Mouse (Mus musculus) ES-E14 (cell line): ENCODE measurements around the gene Sirt2. TPM values are rescaled to one million over a fixed set of nuclear protein-coding genes. Genes with fewer than 3 reads are reported as not detected.

ENCODE experiments used
- DNase-seq: peaks from one replicate; pipeline ENCODE4 v3.0.0-alpha.2; 2013; ENCODE audit warnings: low read depth, low spot score
- H3K27ac ChIP-seq: 2 replicates; pipeline ENCODE4 v1.5.1; 2012; ENCODE audit warnings: low read depth, mild to moderate bottlenecking, low read length, moderate library complexity, mixed read lengths; ENCODE audit not compliant: poor library complexity, insufficient read depth, severe bottlenecking
- H3K36me3 ChIP-seq: 2 replicates; pipeline ENCODE4 v1.6.1; 2012; ENCODE audit warnings: mild to moderate bottlenecking, low read length, moderate library complexity, mixed read lengths; ENCODE audit not compliant: control insufficient read depth, poor library complexity, insufficient read depth, severe bottlenecking
- H3K4me1 ChIP-seq, 2 experiments: fragments of 150-350 bp in 1 of 2; sonication (generic) in 1 of 2; 2 replicates each; pipeline ENCODE4 v1.6.1; 2012; ENCODE audit warnings: low read length in 2 of 2, mild to moderate bottlenecking in 1 of 2, mixed read lengths in 1 of 2; ENCODE audit not compliant: control insufficient read depth in 2 of 2, insufficient read depth in 2 of 2, poor library complexity in 1 of 2
- H3K4me3 ChIP-seq, 2 experiments: fragments of 150-350 bp in 1 of 2; sonication (generic) in 1 of 2; 2 replicates each; pipeline ENCODE4 v1.5.1; 2012; ENCODE audit warnings: low read length in 2 of 2, low read depth in 1 of 2, mild to moderate bottlenecking in 1 of 2, mixed read lengths in 1 of 2; ENCODE audit not compliant: insufficient read depth in 1 of 2, poor library complexity in 1 of 2, severe bottlenecking in 1 of 2
- H3K9ac ChIP-seq: 2 replicates; pipeline ENCODE4 v1.6.1; 2012; ENCODE audit warnings: low read depth, mild to moderate bottlenecking, low read length, mixed read lengths; ENCODE audit not compliant: poor library complexity, insufficient read depth, severe bottlenecking
- H3K9me3 ChIP-seq: fragments of 150-350 bp; sonication (generic); 2 replicates; pipeline ENCODE4 v1.6.1; 2012; ENCODE audit warnings: low read depth, mild to moderate bottlenecking, low read length; ENCODE audit not compliant: control insufficient read depth, insufficient read depth
- CHD2 ChIP-seq: IDR thresholded peaks from 2 replicates; pipeline ENCODE4 v1.6.1; 2014; ENCODE audit warnings: mild to moderate bottlenecking, low read depth, low read length, inconsistent platforms
- HCFC1 ChIP-seq: IDR thresholded peaks from 2 replicates; pipeline ENCODE4 v1.6.1; 2012; ENCODE audit warnings: low read length, inconsistent platforms, borderline replicate concordance; ENCODE audit not compliant: insufficient read depth
- MAFK ChIP-seq: IDR thresholded peaks from 2 replicates; pipeline ENCODE4 v1.6.1; 2014; ENCODE audit warnings: mild to moderate bottlenecking, low read depth, low read length, inconsistent platforms; ENCODE audit not compliant: insufficient read depth
- ZC3H11A ChIP-seq: IDR thresholded peaks from 2 replicates; pipeline ENCODE4 v1.6.1; 2012; ENCODE audit warnings: low read depth, mild to moderate bottlenecking, inconsistent platforms, low read length, borderline replicate concordance
- ZNF384 ChIP-seq: IDR thresholded peaks from 2 replicates; pipeline ENCODE4 v1.6.1; 2012; ENCODE audit warnings: low read depth, low read length, inconsistent platforms
- in situ Hi-C, 2 experiments: fragments of 600-800 bp; cut with MboI; formaldehyde crosslinking; loops; one replicate each; pipeline ENCODE4 v1.15.1; 2025; ENCODE audit warnings: low sequenced_read_pairs in 2 of 2, inconsistent platforms in 1 of 2; ENCODE audit not compliant: unreplicated experiment in 2 of 2
- total RNA-seq: library from RNA; depleted of rRNA; stranded (reverse); fragments of 300-350 nt; gene quantifications from 2 replicates; pipeline ENCODE4 v1.2.3, GENCODE M21; 2012

Gene Sirt2
- total RNA-seq, 1 experiment: 14.8 TPM

DNA sequence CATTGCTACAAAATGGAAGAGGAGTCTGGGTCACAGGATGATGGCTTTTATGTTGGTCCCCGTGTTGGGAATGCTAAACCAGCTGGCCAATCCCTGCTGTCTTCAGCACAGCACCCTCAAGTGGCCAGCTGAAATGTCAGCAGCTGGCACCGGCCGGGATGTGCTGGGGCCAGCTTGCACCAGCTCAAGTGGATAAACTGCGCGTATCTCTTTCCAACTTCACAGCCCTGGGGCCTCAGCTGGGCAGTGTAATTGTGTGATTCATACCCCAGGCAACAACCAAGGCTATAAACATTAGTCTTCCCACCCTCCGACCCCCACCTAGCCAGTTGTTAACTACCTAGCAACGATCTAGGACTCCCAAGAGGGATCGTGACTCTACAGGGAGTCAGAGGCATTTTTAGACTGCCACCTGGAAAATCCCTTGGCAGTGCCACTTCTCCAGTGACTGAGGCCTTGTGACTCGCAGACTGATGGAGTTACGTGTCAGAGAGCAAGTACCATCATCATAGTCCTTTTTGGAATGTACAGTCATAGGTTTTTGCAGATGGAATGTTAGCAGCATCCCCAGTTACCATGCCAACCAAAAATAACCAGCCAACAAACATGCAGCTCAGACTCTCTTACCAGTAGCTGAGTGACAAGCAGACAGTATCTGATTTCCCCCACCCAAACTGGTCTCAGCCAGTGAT, 38.7 kb upstream of the Sirt2 start:
- TF ChIP-seq ZNF384: no peak
- in situ Hi-C loops: loop anchor here in 1 of 2 experiments (10.0 kb wide), 1 partner anchor 123 kb away; no protein-coding TSS in a partner anchor
- Histone ChIP-seq H3K27ac (no peak overlapping the region), H3K9me3 (no peaks in the 10 kb centered on the region), H3K36me3 (peaks cover 2% of the 10 kb centered on the region; the same call in 1 of the 2 replicates), H3K4me1 (no peaks in the 10 kb centered on the region), H3K4me3 (no peak overlapping the region), H3K9ac (no peak overlapping the region)
- DNase-seq: no peak

DNA sequence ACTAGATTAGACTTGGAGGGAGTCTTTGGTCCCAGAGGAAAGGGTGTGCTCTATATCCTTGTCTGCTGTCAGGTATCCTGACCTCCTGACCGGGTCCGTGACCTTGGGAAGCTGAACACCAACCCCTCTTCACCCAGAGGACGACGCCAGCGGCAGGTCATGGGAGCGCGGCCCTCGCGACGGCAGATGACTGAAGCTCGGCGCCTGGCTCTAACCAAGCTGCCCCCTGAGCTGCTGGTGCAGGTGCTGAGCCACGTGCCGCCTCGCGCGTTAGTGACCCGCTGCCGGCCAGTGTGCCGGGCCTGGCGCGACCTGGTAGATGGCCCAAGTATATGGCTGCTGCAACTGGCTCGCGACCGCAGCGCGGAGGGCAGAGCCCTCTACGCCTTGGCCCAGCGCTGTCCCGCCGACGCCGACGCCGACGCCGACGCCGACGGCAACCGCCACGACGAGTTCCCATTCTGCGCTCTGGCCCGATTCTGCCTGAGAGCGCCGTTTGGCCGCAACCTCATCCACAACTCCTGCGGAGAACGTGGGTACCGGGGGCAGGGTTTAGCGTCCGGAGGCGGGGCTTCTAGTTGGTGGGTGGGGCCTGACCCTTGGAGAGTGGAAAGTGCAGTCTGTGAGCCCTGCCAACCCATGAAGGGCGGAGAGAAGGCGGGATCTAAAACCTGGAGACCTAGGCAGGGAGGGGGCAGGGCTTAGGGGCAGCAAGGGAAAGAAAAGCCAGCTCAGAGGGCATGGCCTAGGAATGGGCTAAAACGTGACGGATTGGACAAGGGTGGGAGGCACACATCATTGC, 34.0 kb upstream of the Sirt2 start:
- DNase-seq: peak; percentile 98
- in situ Hi-C loops: no loop called here
- no peaks in the 10 kb centered on the region for H3K9me3 ChIP-seq
- peak overlapping the region; percentile 66 for H3K27ac ChIP-seq
- peak overlapping the region; percentile 66 to 73 for H3K4me3 ChIP-seq
- peaks cover 7% of the 10 kb centered on the region; the same call in 1 of the 2 replicates for H3K36me3 ChIP-seq
- TF ChIP-seq ZNF384: no peak
- TF ChIP-seq MAFK: no peak
- H3K9ac ChIP-seq: peak overlapping the region; percentile 69
- H3K4me1 ChIP-seq: peaks cover 0 to 13% of the 10 kb centered on the region in 2 experiments; a peak in 2 of 4 replicates

DNA sequence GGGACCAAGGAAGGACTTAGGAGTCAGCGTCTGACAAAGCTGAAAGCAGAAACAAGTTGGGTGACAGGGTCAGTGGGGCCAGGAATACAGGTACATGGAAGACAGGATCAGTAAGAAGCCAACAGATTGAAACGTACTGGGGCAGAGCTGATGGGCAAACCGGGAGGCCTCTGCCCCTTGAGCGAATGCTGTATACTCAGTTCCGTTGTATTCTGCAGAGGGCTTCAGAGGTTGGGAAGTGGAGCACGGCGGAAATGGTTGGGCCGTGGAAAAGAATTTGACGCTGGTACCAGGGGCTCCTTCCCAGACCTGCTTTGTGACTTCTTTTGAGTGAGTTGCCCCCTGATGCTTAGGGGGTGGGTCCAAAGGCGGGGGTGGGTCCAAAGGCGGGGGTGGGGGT, 33.3 kb upstream of the Sirt2 start:
- TF ChIP-seq ZC3H11A: no peak
- TF ChIP-seq HCFC1: no peak
- no peak for TF ChIP-seq CHD2
- no peak for TF ChIP-seq ZNF384
- no peak for TF ChIP-seq MAFK
- H3K27ac ChIP-seq: peak overlapping the region; percentile 66

GRCm38 (mm10) chr7:28735701-28736100, 30.8 kb upstream of the Sirt2 start:
- no peaks in the 10 kb centered on the region for H3K9me3 ChIP-seq
- in situ Hi-C loops: no loop called here
- peaks cover 2 to 16% of the 10 kb centered on the region in 2 experiments; a peak in 2 of 4 replicates for H3K4me1 ChIP-seq
- peaks cover 12% of the 10 kb centered on the region for H3K36me3 ChIP-seq
- peak overlapping the region; percentile 71 for H3K27ac ChIP-seq
- TF ChIP-seq MAFK (no peak), ZNF384 (no peak), CHD2 (no peak), HCFC1 (no peak), ZC3H11A (no peak)
- peak overlapping the region; percentile 45 to 61 for H3K4me3 ChIP-seq
- peak; percentile 89 for DNase-seq
- peak overlapping the region; percentile 55; the same call in 1 of the 2 replicates for H3K9ac ChIP-seq

More for the DNA sequence above, 33.3 kb upstream of the Sirt2 start:
- in situ Hi-C loops: no loop called here
- H3K4me1 ChIP-seq: peaks cover 0 to 13% of the 10 kb centered on the region in 2 experiments; a peak in 2 of 4 replicates
- no peak for DNase-seq
- H3K9ac ChIP-seq: peak overlapping the region; percentile 58
- no peaks in the 10 kb centered on the region for H3K9me3 ChIP-seq
- peaks cover 10% of the 10 kb centered on the region for H3K36me3 ChIP-seq
- H3K4me3 ChIP-seq: peak overlapping the region; percentile 48 to 73

- H3K9ac ChIP-seq: peak overlapping the region; percentile 47; the same call in 1 of the 2 replicates
- H3K9me3 ChIP-seq: no peaks in the 10 kb centered on the region
- H3K27ac ChIP-seq: peak overlapping the region; percentile 4; the same call in 1 of the 2 replicates
- peaks cover 16% of the 10 kb centered on the region for H3K36me3 ChIP-seq
- TF ChIP-seq CHD2 (no peak), MAFK (no peak), HCFC1 (no peak), ZC3H11A (no peak), ZNF384 (no peak)
- peaks cover 6 to 8% of the 10 kb centered on the region in 2 experiments; a peak in 2 of 4 replicates for H3K4me1 ChIP-seq
- peak overlapping the region; percentile 1 to 40 for H3K4me3 ChIP-seq
- in situ Hi-C loops: no loop called here
- no peak for DNase-seq
Observed at GRCm38 (mm10) chr7:28739829-28740228, 26.7 kb upstream of the Sirt2 start.
